Mouse (Mus musculus): ENCODE measurements at regions not wholly inside any gene's neighbourhood (a gene's known extent, or its start where the extent isn't known, plus 50 kb on each side); places are given as distances from the start of the nearest gene placed in this dataset.

DNA sequence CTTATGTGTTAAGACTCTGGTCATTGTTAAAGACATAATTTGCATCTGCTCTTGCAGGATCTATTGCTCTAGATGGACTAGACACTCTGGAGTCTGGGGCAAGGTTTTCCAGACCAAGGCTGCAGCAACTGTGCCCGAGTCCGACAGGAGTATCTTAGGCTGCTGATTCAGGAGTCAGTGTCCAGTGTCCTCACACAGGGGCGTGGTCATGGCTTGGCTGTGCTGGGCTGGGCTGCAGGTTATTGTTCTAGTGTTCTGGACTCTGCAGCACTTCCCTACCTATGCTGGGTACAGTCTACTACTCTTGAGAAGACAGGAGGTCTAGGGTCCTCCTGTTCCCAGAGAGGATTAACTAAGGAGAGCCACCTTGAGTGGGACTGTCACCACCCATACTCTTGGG is 161.5 kb upstream of the Prox1 start:
- no peak for TF ChIP-seq CTCF (conservative IDR thresholded peaks at IDR 0.05; ENCODE audit: low read length)
- no peak for TF ChIP-seq NANOG (IDR thresholded peaks at IDR 0.05; ENCODE audit: borderline replicate concordance, low read length)

Data from E14TG2a.4 (cell line).